Mouse (Mus musculus): ENCODE results near the gene Mpp5.

DNA sequence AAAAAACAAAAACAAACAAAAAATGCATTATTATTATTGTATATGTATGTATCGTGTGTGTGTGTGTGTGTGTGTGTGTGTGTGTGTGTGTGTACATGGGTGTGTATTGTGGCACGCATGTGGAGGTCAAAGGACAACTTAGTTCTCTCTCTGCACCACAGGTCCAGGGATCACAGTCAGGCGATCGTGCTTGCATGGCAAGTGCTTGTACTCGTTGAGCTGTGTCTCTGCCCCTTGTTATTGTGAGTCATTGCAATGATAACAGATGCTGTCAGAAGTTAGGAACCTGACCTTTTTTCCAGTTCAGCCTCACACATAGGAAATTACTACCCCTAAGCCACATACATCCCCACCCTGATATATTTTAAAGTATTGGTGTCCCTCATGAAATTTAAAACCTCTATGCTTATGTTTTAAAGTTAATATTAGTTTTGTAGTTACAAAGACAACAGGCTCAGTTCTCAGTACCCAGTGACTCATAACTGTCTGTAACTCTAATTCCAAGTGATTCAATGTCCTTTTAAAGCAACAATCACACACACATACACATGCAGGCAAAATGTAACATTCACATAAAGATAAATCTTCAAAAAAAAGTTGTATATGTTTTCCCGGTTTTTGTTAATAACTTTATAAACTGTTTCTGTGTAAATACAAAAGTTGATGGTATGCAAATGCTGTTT is 20.5 kb downstream of the Mpp5 start:
- no peak for TF ChIP-seq CTCF (IDR thresholded peaks at IDR 0.05; ENCODE audit: borderline replicate concordance, insufficient read depth, low read length)
- no peak for TF ChIP-seq POLR2A (IDR thresholded peaks at IDR 0.05; ENCODE audit: low read depth, low read length)
